ENCODE assay signal across 12 mouse cellular contexts in genomic region chr3:21356831-21357712, GRCm38 (mm10).
DNase-seq lines count a peak whose midpoint lies in the region; ATAC-seq and TF ChIP-seq lines count a peak whose summit lies in the region.
"Had no signal": no experiment of that assay in that cellular context is flagged by ENCODE, and none has a peak within 500 bp of the region (broad histone marks: within the 10 kb centered on the region; RNA-seq: fewer than 3 reads in every experiment).

No protein-coding gene starts in this region.

- intact Hi-C loops in left cerebral cortex, adult 2 months (cut with DNase I): loop anchor here (10.0 kb wide), 1 partner anchor 578 kb away; no protein-coding TSS in a partner anchor
- intact Hi-C loops in left cerebral cortex, postnatal 36 days (cut with DNase I): no loop called here

- no peak overlapping the region for H3K9ac ChIP-seq in forebrain, embryonic 15.5 days (replicated peaks)
- H3K9ac ChIP-seq in liver, postnatal 0 days (replicated peaks): no peak overlapping the region
- H3K9ac ChIP-seq: heart, embryonic 13.5 days; limb, embryonic 12.5 days had no signal

- H3K36me3 ChIP-seq in forebrain, embryonic 15.5 days: no peaks in the 10 kb centered on the region
- no peaks in the 10 kb centered on the region for H3K36me3 ChIP-seq in liver, postnatal 0 days (replicated peaks; ENCODE audit: insufficient read depth, low read length)
- H3K36me3 ChIP-seq: heart, embryonic 13.5 days; limb, embryonic 12.5 days had no signal

- no peaks in the 10 kb centered on the region for H3K9me3 ChIP-seq in forebrain, embryonic 15.5 days
- H3K9me3 ChIP-seq in liver, postnatal 0 days (ENCODE audit: low read length): no peaks in the 10 kb centered on the region
- H3K9me3 ChIP-seq: heart, embryonic 13.5 days; limb, embryonic 12.5 days had no signal

- peak overlapping the region; percentile 24; the same call in 1 of the 2 replicates for H3K27ac ChIP-seq in left cerebral cortex, adult 2 months
- peak overlapping the region; percentile 80 for H3K27ac ChIP-seq in forebrain, embryonic 15.5 days (replicated peaks)
- H3K27ac ChIP-seq in liver, postnatal 0 days (ENCODE audit: low read depth): no peak overlapping the region
- H3K27ac ChIP-seq: heart, embryonic 13.5 days; limb, embryonic 12.5 days had no signal

- no peak overlapping the region; the same call in 1 of the 2 replicates for H3K4me2 ChIP-seq in forebrain, embryonic 15.5 days (replicated peaks)
- no peak overlapping the region for H3K4me2 ChIP-seq in liver, postnatal 0 days (ENCODE audit: low read depth, low read length)
- H3K4me2 ChIP-seq: heart, embryonic 13.5 days; limb, embryonic 12.5 days had no signal

- H3K4me3 ChIP-seq in left cerebral cortex, adult 2 months: no peak overlapping the region
- H3K4me3 ChIP-seq in forebrain, embryonic 15.5 days: no peak overlapping the region
- H3K4me3 ChIP-seq in liver, postnatal 0 days (ENCODE audit: low read depth, low read length): no peak overlapping the region
- H3K4me3 ChIP-seq: heart, embryonic 13.5 days; limb, embryonic 12.5 days had no signal

- DNase-seq in left cerebral cortex, adult 2 months (ENCODE audit: extremely low spot score in 1 of 2, low spot score in 2 of 2): no peak
- DNase-seq in left cerebral cortex, postnatal 36 days (ENCODE audit: low spot score in 2 of 2): no peak
- DNase-seq in layer of hippocampus, adult 8-10 months (ENCODE audit: low spot score in 2 of 2): peak; percentile 31 to 55
- DNase-seq in retina, postnatal 1 day: peak; percentile 83
- DNase-seq in liver, postnatal 0 days: no peak
- DNase-seq in thymus, adult 18-20 months: no peak
- DNase-seq: kidney, adult 18-20 months; lung, postnatal 14 days; thymus, postnatal 14 days had no signal

- WGBS in forebrain, embryonic 15.5 days: 16% methylated on average over 6 of the region's 6 CpGs
- WGBS in liver, postnatal 0 days (ENCODE audit: insufficient replicate concordance): 70% methylated on average over 6 of the region's 6 CpGs

- H3K27me3 ChIP-seq in forebrain, embryonic 15.5 days: no peaks in the 10 kb centered on the region
- no peaks in the 10 kb centered on the region for H3K27me3 ChIP-seq in liver, postnatal 0 days (ENCODE audit: insufficient read depth, low read length)
- H3K27me3 ChIP-seq: heart, embryonic 13.5 days; limb, embryonic 12.5 days had no signal

- ATAC-seq in forebrain, embryonic 15.5 days (replicated peaks): peak; percentile 97
- no peak for ATAC-seq in liver, postnatal 0 days

- no peak for TF ChIP-seq EP300 in liver, postnatal 0 days (IDR thresholded peaks at IDR 0.05; ENCODE audit: low read depth)

- H3K4me1 ChIP-seq in forebrain, embryonic 15.5 days: peaks cover 27% of the 10 kb centered on the region
- H3K4me1 ChIP-seq in liver, postnatal 0 days (ENCODE audit: insufficient read depth): no peaks in the 10 kb centered on the region
- H3K4me1 ChIP-seq: limb, embryonic 12.5 days had no signal

- no peak for TF ChIP-seq CTCF in left cerebral cortex, adult 2 months (IDR thresholded peaks at IDR 0.05)
- TF ChIP-seq CTCF in liver, postnatal 0 days (IDR thresholded peaks at IDR 0.05; ENCODE audit: low read depth): no peak

Comparison
In these comparisons a context has a peak if more than half of its experiments do, and no peak if none do; other contexts are left out.
1. DNase-seq: peak in layer of hippocampus, adult 8-10 months (2 of 2) and retina, postnatal 1 day (single experiment); none in left cerebral cortex, adult 2 months (0 of 2), left cerebral cortex, postnatal 36 days (0 of 2), liver, postnatal 0 days (single experiment) and thymus, adult 18-20 months (0 of 2).